Mouse (Mus musculus): ENCODE measurements around the gene Fbxo6.

DNA sequence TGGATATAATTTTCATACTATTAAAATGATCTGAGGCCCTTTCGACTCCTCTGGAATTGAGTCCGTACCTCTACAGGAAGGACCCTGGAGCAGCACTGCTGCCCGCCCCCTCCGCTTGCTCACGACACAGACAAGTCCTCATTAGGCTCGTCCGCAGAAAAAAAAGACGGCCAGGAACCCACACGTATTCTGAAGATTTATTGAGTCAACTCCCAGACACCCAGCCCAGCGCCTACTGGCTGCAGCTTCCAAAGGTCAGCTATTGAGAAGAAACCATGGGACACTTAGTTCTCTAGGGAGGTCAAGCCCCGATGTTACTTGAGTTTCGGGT is 12.2 kb downstream of the Fbxo6 start:
- TF ChIP-seq POLR2A (IDR thresholded peaks at IDR 0.05; ENCODE audit: low read depth, low read length) = no peak
- TF ChIP-seq CTCF (IDR thresholded peaks at IDR 0.05; ENCODE audit: extremely low read depth, insufficient read depth, insufficient read length, insufficient replicate concordance) = no peak

Data from spleen, adult 2 months (tissue).